Mouse (Mus musculus) E14TG2a.4 (cell line): ENCODE measurements around the gene Fbxw9.

Experiments
- CTCF ChIP-seq: conservative IDR thresholded peaks from 2 replicates; pipeline ENCODE4 v1.5.1; 2014; ENCODE audit warnings: low read length
- NANOG ChIP-seq: IDR thresholded peaks from 2 replicates; pipeline ENCODE4 v1.6.1; 2014; ENCODE audit warnings: borderline replicate concordance, low read length, mixed read lengths
- POU5F1 ChIP-seq: IDR thresholded peaks from 2 replicates; pipeline ENCODE4 v1.6.1; 2014; ENCODE audit warnings: low read length, borderline replicate concordance

- TF ChIP-seq CTCF (no peak), POU5F1 (no peak), NANOG (no peak)
Observed at GRCm38 (mm10) chr8:85057367-85057766, 2.5 kb upstream of the Fbxw9 start.
